Mouse (Mus musculus): ENCODE measurements at regions not wholly inside any gene's neighbourhood (a gene's known extent, or its start where the extent isn't known, plus 50 kb on each side); places are given as distances from the start of the nearest gene placed in this dataset.

DNA sequence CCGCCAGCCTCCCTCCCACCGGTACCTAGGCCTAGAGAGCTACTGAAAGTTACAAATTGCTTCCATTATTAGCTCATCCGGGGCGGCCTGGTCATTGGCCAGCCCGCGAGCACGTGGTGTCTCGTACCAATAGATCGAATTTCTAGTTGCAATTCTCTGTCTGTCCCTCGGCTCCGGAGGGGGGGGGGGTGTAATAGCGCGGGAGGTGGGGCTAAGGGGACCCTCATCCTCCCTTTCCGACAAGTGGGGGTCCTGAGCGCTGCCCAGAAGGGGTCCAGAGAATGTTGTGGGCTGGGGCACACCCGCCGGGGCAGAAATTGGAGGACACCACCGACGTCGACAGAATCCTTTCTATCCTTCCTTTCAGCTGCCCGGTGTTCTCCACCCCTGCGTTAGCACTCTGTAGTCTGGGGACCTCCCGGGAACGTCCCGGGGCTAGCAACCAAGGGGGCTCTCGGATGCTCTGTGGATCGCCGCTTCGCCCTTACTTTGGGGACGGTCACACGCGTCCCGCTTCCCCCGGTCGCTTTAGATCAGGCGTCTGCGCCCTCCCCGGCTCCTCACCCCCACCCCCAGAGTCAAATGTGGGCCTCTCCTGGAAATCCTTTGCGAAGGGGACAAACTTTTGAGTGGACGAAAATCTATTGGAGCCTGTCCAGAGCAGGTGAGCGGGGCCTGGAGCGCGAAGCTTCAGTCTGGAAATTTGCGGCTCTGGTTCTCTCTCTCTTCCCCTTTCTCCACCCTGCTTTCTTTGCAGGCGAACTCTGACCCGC, 64.6 kb downstream of the Smug1 start:
- H3K36me3 ChIP-seq (ENCODE audit: control insufficient read depth, insufficient read depth, low read length), result no peaks in the 10 kb centered on the region
- H3K27me3 ChIP-seq (ENCODE audit: control insufficient read depth, insufficient read depth, low read length), result peaks cover 21% of the 10 kb centered on the region
- H3K27ac ChIP-seq (ENCODE audit: insufficient read depth, low read depth, low read length), result no peak overlapping the region
- WGBS, result 2% methylated on average over 46 of the region's 46 CpGs
- peak overlapping the region; percentile 62 for H3K4me3 ChIP-seq (ENCODE audit: low read depth, low read length)
- no peak for TF ChIP-seq POLR2A (IDR thresholded peaks at IDR 0.05; ENCODE audit: low read depth, low read length)
- no peak for TF ChIP-seq CTCF (IDR thresholded peaks at IDR 0.05; ENCODE audit: extremely low read depth, insufficient read length, insufficient replicate concordance, low read depth, low read length)
- H3K4me1 ChIP-seq (ENCODE audit: control insufficient read depth, insufficient read depth, insufficient read length, low read length), result peaks cover 4% of the 10 kb centered on the region; the same call in 1 of the 2 replicates

DNA sequence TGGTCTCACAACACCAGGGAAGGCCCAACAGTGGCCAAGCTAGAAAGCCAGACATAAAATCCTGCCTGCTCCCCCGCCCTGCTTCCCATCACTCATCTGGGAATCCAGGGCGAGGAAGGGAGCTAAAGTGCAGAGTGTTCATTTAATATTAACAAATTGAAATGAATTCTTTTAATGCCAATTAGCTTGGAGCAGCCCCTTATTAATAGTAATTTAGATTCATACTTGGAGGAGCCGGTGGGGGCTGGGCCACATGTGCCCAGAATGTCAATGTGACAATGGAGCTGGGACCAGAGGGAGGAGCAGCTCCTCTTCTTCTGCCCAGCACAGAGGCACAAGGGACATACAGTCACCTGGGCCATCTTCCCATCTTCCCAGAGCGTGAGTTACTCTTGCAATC, 66.8 kb downstream of the Smug1 start:
- Histone ChIP-seq H3K4me1 (ENCODE audit: control insufficient read depth, insufficient read depth, insufficient read length, low read length) (peaks cover 4% of the 10 kb centered on the region; the same call in 1 of the 2 replicates), H3K27ac (ENCODE audit: insufficient read depth, low read depth, low read length) (no peak overlapping the region), H3K4me3 (ENCODE audit: low read depth, low read length) (no peak overlapping the region)

DNA sequence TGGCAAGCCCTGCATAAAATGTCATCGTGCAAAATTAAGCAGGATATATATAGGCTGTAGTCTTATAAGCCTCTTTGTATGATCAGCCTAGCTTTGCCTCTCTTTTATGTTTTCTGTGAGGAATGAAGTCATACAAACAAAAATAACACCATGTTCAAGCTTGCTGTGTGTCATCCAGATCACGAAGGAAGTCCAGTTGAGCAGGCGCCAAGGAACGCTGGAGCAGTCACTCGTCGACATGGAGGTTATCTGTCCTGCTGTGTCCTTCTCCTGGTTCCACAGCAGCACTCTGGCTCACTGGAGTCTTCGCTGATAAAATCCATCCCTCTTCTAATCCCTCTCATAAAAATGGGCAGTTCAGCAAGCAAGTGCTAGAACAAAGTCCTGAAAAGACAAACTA, 72.4 kb downstream of the Smug1 start:
- no peaks in the 10 kb centered on the region for H3K27me3 ChIP-seq (ENCODE audit: control insufficient read depth, insufficient read depth, low read length)

More for the DNA sequence above, 66.8 kb downstream of the Smug1 start:
- Histone ChIP-seq H3K36me3 (ENCODE audit: control insufficient read depth, insufficient read depth, low read length) (no peaks in the 10 kb centered on the region), H3K27me3 (ENCODE audit: control insufficient read depth, insufficient read depth, low read length) (peaks cover 21% of the 10 kb centered on the region)
- no peak for TF ChIP-seq CTCF (IDR thresholded peaks at IDR 0.05; ENCODE audit: extremely low read depth, insufficient read length, insufficient replicate concordance, low read depth, low read length)
- TF ChIP-seq POLR2A (IDR thresholded peaks at IDR 0.05; ENCODE audit: low read depth, low read length), result no peak
- 83% methylated on average over 4 of the region's 4 CpGs for WGBS

GRCm38 (mm10) chr15:103093655-103094054, 73.2 kb downstream of the Smug1 start:
- no peaks in the 10 kb centered on the region for H3K27me3 ChIP-seq (ENCODE audit: control insufficient read depth, insufficient read depth, low read length)
- H3K36me3 ChIP-seq (ENCODE audit: control insufficient read depth, insufficient read depth, low read length), result no peaks in the 10 kb centered on the region
- no peak overlapping the region for H3K27ac ChIP-seq (ENCODE audit: insufficient read depth, low read depth, low read length)
- no peaks in the 10 kb centered on the region for H3K4me1 ChIP-seq (ENCODE audit: control insufficient read depth, insufficient read depth, insufficient read length, low read length)
- no peak for TF ChIP-seq CTCF (IDR thresholded peaks at IDR 0.05; ENCODE audit: extremely low read depth, insufficient read length, insufficient replicate concordance, low read depth, low read length)
- no peak for TF ChIP-seq POLR2A (IDR thresholded peaks at IDR 0.05; ENCODE audit: low read depth, low read length)
- WGBS, result 59% methylated on average over 12 of the region's 12 CpGs
- H3K4me3 ChIP-seq (ENCODE audit: low read depth, low read length), result no peak overlapping the region

More for the DNA sequence above, 72.4 kb downstream of the Smug1 start:
- no peaks in the 10 kb centered on the region for H3K36me3 ChIP-seq (ENCODE audit: control insufficient read depth, insufficient read depth, low read length)
- TF ChIP-seq POLR2A (IDR thresholded peaks at IDR 0.05; ENCODE audit: low read depth, low read length) (no peak), CTCF (IDR thresholded peaks at IDR 0.05; ENCODE audit: extremely low read depth, insufficient read length, insufficient replicate concordance, low read depth, low read length) (no peak)
- no peak overlapping the region for H3K4me3 ChIP-seq (ENCODE audit: low read depth, low read length)
- H3K27ac ChIP-seq (ENCODE audit: insufficient read depth, low read depth, low read length), result no peak overlapping the region
- H3K4me1 ChIP-seq (ENCODE audit: control insufficient read depth, insufficient read depth, insufficient read length, low read length), result no peaks in the 10 kb centered on the region
- 40% methylated on average over 7 of the region's 7 CpGs for WGBS

DNA sequence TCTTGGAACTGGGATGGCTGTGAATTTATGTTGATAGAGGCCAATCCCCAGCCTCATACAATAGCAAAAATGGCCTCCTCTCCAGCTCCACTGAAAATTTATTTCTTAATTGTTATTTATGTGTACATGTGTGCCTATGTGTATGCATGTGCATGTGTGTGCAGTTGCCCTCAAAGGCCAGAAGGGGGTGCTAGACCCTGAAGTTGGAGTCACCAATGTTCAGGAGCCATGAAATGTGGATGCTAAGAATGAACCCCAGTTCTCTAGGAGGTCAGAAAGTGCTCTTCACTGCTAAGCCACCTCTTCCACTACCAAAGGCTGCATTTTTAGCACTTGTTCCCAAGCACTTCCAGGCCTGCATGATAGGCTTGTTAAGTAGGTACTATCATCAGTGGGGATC, 73.8 kb downstream of the Hoxc4 start:
- Histone ChIP-seq H3K27me3 (ENCODE audit: control insufficient read depth, insufficient read depth, low read length) (no peaks in the 10 kb centered on the region), H3K4me1 (ENCODE audit: control insufficient read depth, insufficient read depth, insufficient read length, low read length) (no peaks in the 10 kb centered on the region), H3K36me3 (ENCODE audit: control insufficient read depth, insufficient read depth, low read length) (no peaks in the 10 kb centered on the region), H3K27ac (ENCODE audit: insufficient read depth, low read depth, low read length) (no peak overlapping the region), H3K4me3 (ENCODE audit: low read depth, low read length) (no peak overlapping the region)
- TF ChIP-seq CTCF (IDR thresholded peaks at IDR 0.05; ENCODE audit: extremely low read depth, insufficient read length, insufficient replicate concordance, low read depth, low read length) (no peak), POLR2A (IDR thresholded peaks at IDR 0.05; ENCODE audit: low read depth, low read length) (no peak)

GRCm38 (mm10) chr15:103090280-103091164, 71.8 kb downstream of the Hoxc4 start:
- H3K27ac ChIP-seq (ENCODE audit: insufficient read depth, low read depth, low read length), result no peak overlapping the region

DNA sequence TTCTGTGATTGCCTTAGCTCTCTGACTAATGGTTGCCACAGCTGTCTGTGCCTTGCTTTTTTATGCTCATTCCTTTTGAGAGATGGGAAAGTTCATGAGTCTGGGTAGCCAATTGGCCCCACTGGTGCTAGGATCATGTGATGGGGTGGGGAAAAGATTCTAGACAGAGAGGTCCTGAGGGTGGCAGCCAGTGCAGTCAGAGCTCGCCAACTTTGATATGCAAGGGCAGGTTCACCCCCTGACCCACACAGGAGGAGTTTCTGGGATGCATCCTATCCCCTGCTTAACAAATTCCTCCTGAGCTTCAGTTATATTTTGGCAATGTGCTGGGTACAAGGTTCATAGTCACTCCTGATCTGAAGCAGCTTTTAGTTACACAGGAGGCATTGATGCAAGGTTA, 71.1 kb downstream of the Hoxc4 start:
- TF ChIP-seq POLR2A (IDR thresholded peaks at IDR 0.05; ENCODE audit: low read depth, low read length) (no peak), CTCF (IDR thresholded peaks at IDR 0.05; ENCODE audit: extremely low read depth, insufficient read length, insufficient replicate concordance, low read depth, low read length) (no peak)
- 53% methylated on average over 1 of the region's 1 CpGs for whole genome bisulfite sequencing

More at GRCm38 (mm10) chr15:103090280-103091164, 71.8 kb downstream of the Hoxc4 start:
- H3K36me3 ChIP-seq (ENCODE audit: control insufficient read depth, insufficient read depth, low read length), result no peaks in the 10 kb centered on the region
- no peaks in the 10 kb centered on the region for H3K4me1 ChIP-seq (ENCODE audit: control insufficient read depth, insufficient read depth, insufficient read length, low read length)
- H3K27me3 ChIP-seq (ENCODE audit: control insufficient read depth, insufficient read depth, low read length), result peaks cover 13% of the 10 kb centered on the region
- 39% methylated on average over 6 of the region's 6 CpGs for WGBS
- H3K4me3 ChIP-seq (ENCODE audit: low read depth, low read length), result no peak overlapping the region
- TF ChIP-seq CTCF (IDR thresholded peaks at IDR 0.05; ENCODE audit: extremely low read depth, insufficient read length, insufficient replicate concordance, low read depth, low read length), result no peak

More for the DNA sequence above, 71.1 kb downstream of the Hoxc4 start:
- Histone ChIP-seq H3K4me3 (ENCODE audit: low read depth, low read length) (no peak overlapping the region), H3K27ac (ENCODE audit: insufficient read depth, low read depth, low read length) (no peak overlapping the region), H3K4me1 (ENCODE audit: control insufficient read depth, insufficient read depth, insufficient read length, low read length) (no peaks in the 10 kb centered on the region), H3K27me3 (ENCODE audit: control insufficient read depth, insufficient read depth, low read length) (peaks cover 14% of the 10 kb centered on the region), H3K36me3 (ENCODE audit: control insufficient read depth, insufficient read depth, low read length) (no peaks in the 10 kb centered on the region)
